Mouse (Mus musculus) cortical plate, adult 2 months (tissue): ENCODE data around the gene Gm44579. TPM values are rescaled to one million over a fixed set of nuclear protein-coding genes. Genes with fewer than 3 reads are reported as not detected.

Experiments used
- H3K27ac ChIP-seq: fragments of 200-500 bp; 2 replicates; pipeline ENCODE4 v1.5.1; 2012; ENCODE audit warnings: low read length, control low read depth, inconsistent platforms; ENCODE audit not compliant: insufficient read depth
- H3K4me1 ChIP-seq: fragments of 200-500 bp; 2 replicates; pipeline ENCODE4 v1.6.1; 2011; ENCODE audit warnings: low read length; ENCODE audit not compliant: control insufficient read depth, insufficient read depth
- H3K4me3 ChIP-seq: fragments of 200-500 bp; 2 replicates; pipeline ENCODE4 v1.5.1; 2011; ENCODE audit warnings: mild to moderate bottlenecking, low read length, control low read depth; ENCODE audit not compliant: insufficient read depth
- CTCF ChIP-seq: fragments of 200-500 bp; IDR thresholded peaks from 2 replicates; pipeline ENCODE4 v1.5.1; 2011; ENCODE audit warnings: mild to moderate bottlenecking, control low read depth, low read length; ENCODE audit not compliant: insufficient read depth; ENCODE audit errors: extremely low read depth
- POLR2A ChIP-seq: fragments of 200-500 bp; IDR thresholded peaks from 2 replicates; pipeline ENCODE4 v1.6.1; 2011; ENCODE audit warnings: mild to moderate bottlenecking, low read length, control low read depth; ENCODE audit not compliant: insufficient read depth; ENCODE audit errors: extremely low read depth
- polyA plus RNA-seq: library from polyadenylated mRNA; depleted of rRNA; stranded (reverse); fragments of >200 nt; gene quantifications from 2 replicates; pipeline ENCODE4 v1.2.3, GENCODE M21; 2012

Gm44579 gene
- polyA plus RNA-seq, 1 experiment: not detected

DNA sequence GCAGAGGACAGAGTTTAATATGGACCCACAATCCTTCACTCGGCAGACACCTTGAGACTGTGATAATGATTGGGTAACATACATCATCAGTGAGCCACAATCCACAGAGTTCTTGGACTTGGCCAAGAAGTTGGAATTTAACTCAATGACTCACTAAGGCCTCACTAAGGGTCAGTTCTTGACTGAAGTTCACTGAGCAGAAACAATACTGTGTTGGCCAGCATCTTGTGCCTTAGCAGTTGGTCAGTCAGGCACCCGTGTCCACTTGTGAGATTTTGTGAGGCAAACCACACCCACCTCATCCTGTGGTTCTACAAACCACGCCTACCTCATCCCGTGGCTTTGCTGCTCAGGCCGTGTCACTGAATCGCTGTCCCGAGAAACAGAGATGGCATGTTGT is 11.1 kb downstream of the Gm44579 start:
- Histone ChIP-seq H3K27ac (no peak overlapping the region), H3K4me3 (no peak overlapping the region), H3K4me1 (no peaks in the 10 kb centered on the region)
- TF ChIP-seq CTCF (no peak), POLR2A (no peak)

DNA sequence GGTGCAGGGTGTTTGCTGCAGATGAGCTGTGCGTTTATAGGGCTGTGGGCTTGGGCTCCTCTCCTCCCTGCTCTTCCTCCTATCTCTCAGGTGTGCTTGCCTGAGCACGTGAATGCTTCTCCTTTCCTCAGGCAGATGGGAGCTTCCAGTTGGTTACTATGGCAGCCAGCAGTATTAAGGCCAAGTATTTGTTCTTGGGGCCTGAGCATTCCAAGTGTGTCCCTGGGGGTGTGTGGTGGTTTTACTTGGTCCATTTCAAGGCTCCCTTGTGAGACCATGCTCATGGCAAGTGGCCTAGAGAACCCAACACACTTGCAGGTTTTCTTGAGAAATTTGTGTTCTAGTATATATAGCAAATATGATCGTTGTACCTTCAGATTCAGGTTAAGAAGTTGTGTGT is 25.3 kb downstream of the Gm44579 start, which contains the start of gene Olfr288:
Olfr288 (minus strand) TSS at position 101 of the 400 bp plus-strand sequence.
- TF ChIP-seq CTCF (no peak), POLR2A (no peak)

DNA sequence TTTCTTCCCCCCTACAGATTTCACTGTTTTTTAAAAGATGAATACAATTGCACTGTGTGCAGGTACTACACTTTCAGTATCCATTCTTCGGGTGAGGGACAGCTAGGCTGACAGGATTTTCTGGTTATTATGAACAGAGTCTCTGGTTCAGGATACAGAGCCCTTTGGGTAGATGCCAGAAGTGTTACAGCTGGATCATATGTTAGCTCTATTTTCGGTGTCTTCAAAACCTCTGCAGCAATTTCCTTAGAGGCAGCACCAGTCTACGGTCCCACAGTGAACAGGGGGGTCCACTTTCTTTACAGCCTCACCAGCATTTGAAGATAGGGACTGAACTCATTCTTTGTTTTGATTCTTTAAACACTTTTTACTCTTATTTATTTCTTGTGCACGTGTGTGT is 36.3 kb downstream of the Gm44579 start:
- no peak for TF ChIP-seq CTCF
- no peak for TF ChIP-seq POLR2A
- no peak overlapping the region for H3K4me3 ChIP-seq
- H3K27ac ChIP-seq: no peak overlapping the region
- peaks cover 2% of the 10 kb centered on the region; the same call in 1 of the 2 replicates for H3K4me1 ChIP-seq

More for the DNA sequence above, 25.3 kb downstream of the Gm44579 start, which contains the start of gene Olfr288:
- H3K4me3 ChIP-seq: no peak within 1 kb of the TSS
- H3K4me1 ChIP-seq: no peaks in the 10 kb centered on the region
- no peak within 1 kb of the TSS for H3K27ac ChIP-seq

DNA sequence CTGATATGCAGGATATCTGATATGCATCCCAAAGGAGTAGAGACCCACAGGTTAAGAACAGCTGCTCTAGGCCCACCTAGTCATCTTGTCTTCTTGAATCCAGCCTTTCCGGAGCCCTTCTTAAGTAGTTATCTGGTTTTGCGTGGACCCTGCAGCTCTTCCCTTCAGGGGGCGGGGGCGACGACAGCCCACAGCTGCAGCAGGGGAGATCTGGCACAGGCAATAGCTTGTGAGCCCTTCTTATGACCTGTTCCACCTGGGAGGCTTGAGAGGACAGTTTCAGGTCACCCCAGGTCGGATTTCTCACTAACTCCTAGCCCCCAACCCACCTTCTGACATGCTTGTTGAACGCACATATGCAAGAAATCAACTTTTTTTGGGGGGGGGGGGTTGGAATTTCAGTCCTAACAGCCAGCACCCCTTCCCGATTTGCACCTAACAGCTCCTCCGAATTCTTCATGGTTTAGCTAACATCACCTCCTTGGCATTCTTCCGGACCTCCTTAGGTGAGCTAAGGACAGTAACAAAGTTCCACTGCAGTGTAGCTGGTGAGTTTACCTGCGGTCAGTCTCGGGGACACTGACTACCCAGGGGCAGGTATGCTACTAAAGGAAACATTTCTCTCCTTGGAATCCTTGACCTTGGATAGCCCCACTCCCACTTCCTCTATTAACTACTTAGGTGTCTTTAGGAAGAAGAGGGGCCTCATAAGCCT is 38.8 kb downstream of the Gm44579 start:
- H3K27ac ChIP-seq: no peak overlapping the region
- H3K4me1 ChIP-seq: peaks cover 2% of the 10 kb centered on the region; the same call in 1 of the 2 replicates
- TF ChIP-seq POLR2A (no peak), CTCF (no peak)
- no peak overlapping the region for H3K4me3 ChIP-seq

DNA sequence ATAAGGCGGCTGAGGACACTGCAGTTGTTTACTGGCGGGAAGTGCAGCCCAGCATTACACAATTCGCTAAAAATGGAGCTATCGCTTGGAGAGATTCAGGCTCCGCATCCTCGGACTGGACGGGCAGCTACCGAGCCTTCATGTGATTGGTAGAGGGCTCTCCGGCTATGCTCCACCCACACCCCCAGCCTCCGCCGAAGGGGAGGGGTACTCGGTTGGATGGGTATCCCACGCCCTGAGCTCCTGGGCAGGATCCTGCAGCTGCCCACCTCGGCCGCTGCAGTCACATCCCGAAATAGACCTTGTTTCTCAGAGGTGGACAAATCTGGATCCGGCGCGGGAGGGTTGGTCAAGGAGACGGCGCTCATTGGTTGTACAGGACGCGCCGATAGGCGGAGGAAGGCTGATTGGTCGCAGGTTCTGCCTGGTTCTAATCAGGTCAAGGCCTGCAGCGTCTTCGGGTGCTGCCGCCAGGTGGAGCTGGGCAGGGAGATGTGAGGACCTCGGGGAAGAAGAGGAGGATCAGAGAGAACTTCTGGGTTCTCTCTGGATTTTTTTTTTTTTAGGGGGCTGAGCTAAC is 39.6 kb downstream of the Gm44579 start:
- peak; percentile 65 for TF ChIP-seq CTCF
- TF ChIP-seq POLR2A: peak; percentile 58
- H3K27ac ChIP-seq: peak overlapping the region; percentile 75
- peak overlapping the region; percentile 43 for H3K4me3 ChIP-seq
- peaks cover 2% of the 10 kb centered on the region; the same call in 1 of the 2 replicates for H3K4me1 ChIP-seq

DNA sequence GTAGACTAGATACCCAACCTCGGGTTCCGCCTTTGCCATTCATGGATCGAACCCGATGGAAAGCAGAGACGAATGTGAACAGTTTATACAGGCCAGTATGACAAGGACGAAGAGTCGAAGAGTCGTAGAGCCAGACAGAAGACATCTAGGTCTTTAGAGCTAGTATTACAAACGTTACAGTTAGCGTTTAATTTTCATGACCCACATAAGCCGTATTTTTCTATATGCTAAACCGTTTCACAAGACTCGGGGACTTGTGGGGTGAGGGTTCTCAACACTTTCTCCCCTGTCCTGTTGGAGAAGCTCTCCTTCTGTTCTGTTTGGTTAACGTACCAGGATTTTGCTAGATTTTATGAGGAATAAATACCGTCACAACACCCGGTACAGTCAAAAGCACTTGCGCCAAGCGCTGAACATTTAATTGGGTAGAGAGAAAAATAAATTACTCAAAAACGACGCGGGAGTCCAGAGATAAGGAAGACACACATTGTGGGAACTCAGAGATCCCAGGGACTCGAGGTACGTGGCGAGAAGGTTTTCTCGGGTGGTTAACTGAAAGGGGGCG is 40.1 kb downstream of the Gm44579 start:
- TF ChIP-seq CTCF: no peak
- TF ChIP-seq POLR2A: no peak
- Histone ChIP-seq H3K4me3 (peak overlapping the region; percentile 43), H3K27ac (peak overlapping the region; percentile 75), H3K4me1 (peaks cover 2% of the 10 kb centered on the region; the same call in 1 of the 2 replicates)

DNA sequence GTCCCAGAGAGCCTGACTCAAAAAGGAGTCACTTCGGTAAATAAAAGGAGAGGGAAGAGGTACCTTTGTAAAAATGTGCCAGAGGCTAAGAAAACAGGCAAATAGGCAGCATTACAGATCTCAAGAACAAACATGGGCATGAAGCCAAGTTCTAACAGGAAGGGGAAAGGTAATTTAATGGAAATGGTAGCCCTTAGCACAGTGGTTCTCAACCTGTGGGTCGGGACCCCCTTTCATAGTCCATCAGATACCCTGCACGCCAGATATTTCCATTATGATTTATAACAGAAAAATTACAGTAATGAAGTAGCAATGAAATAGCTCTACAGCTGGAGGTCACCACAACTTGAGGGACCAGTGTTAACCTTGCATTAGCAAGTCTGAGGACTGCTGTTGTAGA is 43.5 kb downstream of the Gm44579 start:
- peaks cover 3% of the 10 kb centered on the region; the same call in 1 of the 2 replicates for H3K4me1 ChIP-seq
- TF ChIP-seq POLR2A: no peak
- TF ChIP-seq CTCF: no peak

DNA sequence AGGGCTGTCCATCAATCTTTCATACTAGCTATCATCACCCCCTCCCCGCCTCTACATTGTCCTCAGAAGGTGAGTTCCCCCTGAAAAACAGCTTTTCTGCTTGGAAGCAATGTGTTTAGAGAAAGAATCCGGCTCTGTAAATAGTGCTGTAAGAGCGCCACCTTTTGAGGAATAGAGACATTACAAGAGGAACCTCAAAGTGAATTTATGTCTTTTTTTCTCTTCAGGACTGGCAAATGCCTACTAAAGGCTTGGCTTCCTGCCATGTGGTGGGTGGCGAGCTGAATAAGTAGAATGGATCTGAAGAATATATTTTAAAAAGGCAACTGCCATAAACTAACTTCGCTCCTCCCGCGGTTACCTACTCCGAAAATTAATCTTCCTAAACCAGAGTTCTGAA is 47.0 kb downstream of the Gm44579 start:
- Histone ChIP-seq H3K4me3 (no peak overlapping the region), H3K27ac (no peak overlapping the region), H3K4me1 (peaks cover 2% of the 10 kb centered on the region; the same call in 1 of the 2 replicates)
- TF ChIP-seq POLR2A (no peak), CTCF (peak; percentile 38; the same call in 1 of the 2 replicates)

More for the DNA sequence above, 43.5 kb downstream of the Gm44579 start:
- no peak overlapping the region for H3K4me3 ChIP-seq
- no peak overlapping the region for H3K27ac ChIP-seq

DNA sequence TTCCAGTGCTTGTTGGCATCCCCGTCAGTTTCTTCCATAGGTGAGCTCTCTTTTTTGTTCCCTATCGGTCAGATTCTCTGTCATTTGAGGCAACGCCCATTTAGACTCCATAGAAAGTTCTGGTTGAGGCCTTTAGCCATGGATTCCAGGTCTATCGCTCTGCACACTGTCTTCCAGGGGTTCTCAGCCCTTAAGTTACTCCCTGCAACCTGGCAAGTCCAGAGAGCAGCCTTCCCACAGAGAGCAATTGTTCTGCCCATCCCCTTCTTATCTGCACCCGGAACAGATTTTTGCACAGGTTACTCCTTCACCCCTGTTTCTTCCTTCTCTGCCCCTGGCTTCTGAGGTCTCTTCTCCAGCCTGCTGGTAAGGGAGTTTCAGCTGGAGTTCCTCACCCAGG is 48.7 kb downstream of the Gm44579 start:
- no peak overlapping the region for H3K27ac ChIP-seq
- H3K4me3 ChIP-seq: no peak overlapping the region
- TF ChIP-seq POLR2A: no peak
- no peak for TF ChIP-seq CTCF
- peaks cover 2% of the 10 kb centered on the region; the same call in 1 of the 2 replicates for H3K4me1 ChIP-seq

DNA sequence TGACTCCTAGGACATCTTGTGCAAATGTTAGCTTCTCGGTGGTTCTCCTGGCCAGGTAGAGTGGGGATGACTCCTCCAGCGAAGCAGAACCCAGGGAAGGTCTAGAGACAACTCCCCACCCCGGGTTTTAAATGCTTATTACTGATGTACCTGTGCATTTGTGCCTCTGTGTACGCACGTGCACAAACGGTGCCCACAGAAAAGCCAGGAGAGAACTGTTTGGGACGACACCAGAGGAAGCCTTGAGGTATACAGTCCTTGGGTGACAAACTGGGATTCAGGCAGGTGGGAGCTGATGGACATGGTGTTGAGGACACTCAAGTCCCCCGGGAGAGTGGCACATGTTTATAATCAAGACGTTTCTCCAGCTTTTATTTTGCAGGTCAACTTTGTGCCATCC is 49.9 kb downstream of the Gm44579 start:
- H3K4me3 ChIP-seq: peak overlapping the region; percentile 52; the same call in 1 of the 2 replicates
- no peak overlapping the region for H3K27ac ChIP-seq
- peaks cover 2% of the 10 kb centered on the region; the same call in 1 of the 2 replicates for H3K4me1 ChIP-seq
- TF ChIP-seq POLR2A (no peak), CTCF (no peak)
